Mouse (Mus musculus) hindbrain, postnatal 0 days (tissue): ENCODE measurements around the gene Hpse. TPM values are rescaled to one million over a fixed set of nuclear protein-coding genes. Genes with fewer than 3 reads are reported as not detected.

Experiments used
- ATAC-seq: fragments of 200-750 bp; cut with Nextera tagmentation; 2 replicates; pipeline ENCODE4 v1.8.0; 2017; ENCODE audit warnings: mild to moderate bottlenecking, moderate TSS enrichment, moderate library complexity
- DNase-seq: peaks from one replicate; pipeline ENCODE4 v3.0.0-alpha.2; 2015; ENCODE audit warnings: low spot score
- H3K27ac ChIP-seq: fragments of 300-500 bp; sonication (generic); 2 replicates; pipeline ENCODE4 v1.5.1; 2014; ENCODE audit warnings: mild to moderate bottlenecking
- H3K27me3 ChIP-seq: fragments of 300-500 bp; sonication (generic); 2 replicates; pipeline ENCODE4 v1.6.1; 2014; ENCODE audit warnings: low read length, mixed read lengths; ENCODE audit not compliant: insufficient read depth
- H3K36me3 ChIP-seq: fragments of 300-500 bp; sonication (generic); 2 replicates; pipeline ENCODE4 v1.6.1; 2014; ENCODE audit warnings: low read length, mixed read lengths; ENCODE audit not compliant: insufficient read depth
- H3K4me1 ChIP-seq: fragments of 300-500 bp; sonication (generic); 2 replicates; pipeline ENCODE4 v1.6.1; 2014; ENCODE audit warnings: antibody characterized with exemption, low read length, mixed read lengths; ENCODE audit not compliant: insufficient read depth
- H3K4me2 ChIP-seq: fragments of 300-500 bp; sonication (generic); 2 replicates; pipeline ENCODE4 v1.6.1; 2014; ENCODE audit warnings: low read depth, mild to moderate bottlenecking, low read length, moderate library complexity, mixed read lengths
- H3K4me3 ChIP-seq: fragments of 300-500 bp; sonication (generic); 2 replicates; pipeline ENCODE4 v1.5.1; 2014; ENCODE audit warnings: low read length
- H3K9ac ChIP-seq: fragments of 300-500 bp; sonication (generic); replicated peaks from 2 replicates; pipeline ENCODE4 v1.6.1; 2014; ENCODE audit warnings: mild to moderate bottlenecking, low read length, moderate library complexity, mixed read lengths
- H3K9me3 ChIP-seq: fragments of 300-500 bp; sonication (generic); 2 replicates; pipeline ENCODE4 v1.6.1; 2016; ENCODE audit warnings: low read length, mixed read lengths
- CTCF ChIP-seq: IDR thresholded peaks from 2 replicates; pipeline ENCODE4 v1.5.1; 2016; ENCODE audit warnings: antibody characterized with exemption, control low read depth, low read depth
- WGBS: fragments of 180-500 bp; shearing (Covaris S2); extraction: QIAGEN DNeasy Blood & Tissue Kit; methylation state at CpG from one replicate; pipeline ENCODE4 v1.1.7; 2014; 5-methylcytosine and 5-hydroxymethylcytosine counted together
- polyA plus RNA-seq: library from polyadenylated mRNA; unstranded; fragments of >200 nt; fragmentation: Nextera tagmentation; extraction: Ambion mirVana; gene quantifications from 2 replicates; pipeline ENCODE4 v1.2.1, GENCODE M21; 2015
- total RNA-seq: library from RNA; depleted of rRNA; stranded (reverse); fragments of >200 nt; gene quantifications from 2 replicates; pipeline ENCODE4 v1.2.3, GENCODE M21; 2014; rRNA removed

Hpse gene
- total RNA-seq (1.3 and 1.7 TPM in 2 replicates), polyA plus RNA-seq (0.79 and 0.91 TPM in 2 replicates)

- H3K9ac ChIP-seq: peak within 1 kb of the TSS; percentile 44
- H3K27ac ChIP-seq: no peak within 1 kb of the TSS
- H3K4me3 ChIP-seq: peak within 1 kb of the TSS; percentile 45
- H3K27me3 ChIP-seq: peaks cover 6% of the 10 kb centered on the region; the same call in 1 of the 2 replicates
- no peaks in the 10 kb centered on the region for H3K9me3 ChIP-seq
- H3K4me2 ChIP-seq: peak within 1 kb of the TSS; percentile 96
- under 1% methylated on average over 51 of the region's 56 CpGs for WGBS
- DNase-seq (peak; percentile 11), ATAC-seq (peak; percentile 69)
- no peaks in the 10 kb centered on the region for H3K36me3 ChIP-seq
- no peak for TF ChIP-seq CTCF
- H3K4me1 ChIP-seq: 0 out of 2 replicates have a peak, but pooled peaks cover 5% of the 10 kb centered on the region
Observed at GRCm38 (mm10) chr5:100719235-100720088, at the start of gene Hpse. Gene Hpse, minus strand, starts transcription at chr5:100719716.

- Histone ChIP-seq H3K36me3 (peaks cover 70% of the 10 kb centered on the region), H3K27me3 (no peaks in the 10 kb centered on the region), H3K4me2 (no peak overlapping the region), H3K27ac (no peak overlapping the region), H3K9me3 (no peaks in the 10 kb centered on the region), H3K9ac (no peak overlapping the region), H3K4me3 (no peak overlapping the region), H3K4me1 (no peaks in the 10 kb centered on the region)
- ATAC-seq (no peak), DNase-seq (no peak)
- WGBS: 96% methylated on average over 7 of the region's 7 CpGs
- TF ChIP-seq CTCF: no peak
Observed at GRCm38 (mm10) chr5:100766026-100766425, 46.5 kb upstream of the Hpse start.

GRCm38 (mm10) chr5:100761736-100762135, 42.2 kb upstream of the Hpse start:
- Histone ChIP-seq H3K27me3 (no peaks in the 10 kb centered on the region), H3K27ac (no peak overlapping the region), H3K4me2 (no peak overlapping the region), H3K9ac (no peak overlapping the region), H3K4me1 (no peaks in the 10 kb centered on the region), H3K36me3 (peaks cover 30% of the 10 kb centered on the region), H3K9me3 (no peaks in the 10 kb centered on the region), H3K4me3 (no peak overlapping the region)
- no peak for ATAC-seq
- DNase-seq: no peak
- no peak for TF ChIP-seq CTCF
- 92% methylated on average over 7 of the region's 7 CpGs for WGBS

GRCm38 (mm10) chr5:100760049-100760663, 40.6 kb upstream of the Hpse start:
- no peaks in the 10 kb centered on the region for H3K9me3 ChIP-seq
- no peak overlapping the region for H3K4me2 ChIP-seq
- DNase-seq (no peak), ATAC-seq (0 out of 2 replicates have a peak, but pooled peaks have one; percentile 24)
- H3K4me1 ChIP-seq: no peaks in the 10 kb centered on the region
- H3K27me3 ChIP-seq: no peaks in the 10 kb centered on the region
- no peak overlapping the region for H3K9ac ChIP-seq
- H3K27ac ChIP-seq: no peak overlapping the region
- H3K4me3 ChIP-seq: no peak overlapping the region
- no peak for TF ChIP-seq CTCF
- H3K36me3 ChIP-seq: peaks cover 25% of the 10 kb centered on the region
- WGBS: 81% methylated on average over 10 of the region's 10 CpGs

GRCm38 (mm10) chr5:100758121-100758520, 38.6 kb upstream of the Hpse start:
- Histone ChIP-seq H3K27me3 (no peaks in the 10 kb centered on the region), H3K9me3 (no peaks in the 10 kb centered on the region), H3K36me3 (peaks cover 11% of the 10 kb centered on the region; the same call in 1 of the 2 replicates), H3K4me3 (no peak overlapping the region), H3K9ac (no peak overlapping the region), H3K27ac (no peak overlapping the region), H3K4me1 (no peaks in the 10 kb centered on the region), H3K4me2 (no peak overlapping the region)
- DNase-seq (no peak), ATAC-seq (no peak)
- TF ChIP-seq CTCF: no peak
- 88% methylated on average over 5 of the region's 5 CpGs for WGBS

GRCm38 (mm10) chr5:100753407-100753806, 33.9 kb upstream of the Hpse start:
- no peak overlapping the region for H3K9ac ChIP-seq
- no peak for TF ChIP-seq CTCF
- no peaks in the 10 kb centered on the region for H3K9me3 ChIP-seq
- H3K4me2 ChIP-seq: no peak overlapping the region
- H3K4me3 ChIP-seq: no peak overlapping the region
- ATAC-seq: no peak
- H3K4me1 ChIP-seq: no peaks in the 10 kb centered on the region
- no peak overlapping the region for H3K27ac ChIP-seq
- no peaks in the 10 kb centered on the region for H3K36me3 ChIP-seq
- WGBS: 34% methylated on average over 7 of the region's 7 CpGs
- DNase-seq: peak; percentile 20
- H3K27me3 ChIP-seq: no peaks in the 10 kb centered on the region

- H3K4me1 ChIP-seq: no peaks in the 10 kb centered on the region
- 33% methylated on average over 4 of the region's 4 CpGs for WGBS
- H3K4me3 ChIP-seq: no peak overlapping the region
- no peaks in the 10 kb centered on the region for H3K36me3 ChIP-seq
- peak; percentile 66; the same call in 1 of the 2 replicates for ATAC-seq
- H3K4me2 ChIP-seq: no peak overlapping the region
- no peaks in the 10 kb centered on the region for H3K9me3 ChIP-seq
- peak; percentile 24 for DNase-seq
- H3K27me3 ChIP-seq: no peaks in the 10 kb centered on the region
- no peak overlapping the region for H3K9ac ChIP-seq
- no peak for TF ChIP-seq CTCF
- H3K27ac ChIP-seq: no peak overlapping the region
Observed at GRCm38 (mm10) chr5:100751655-100752054, 32.1 kb upstream of the Hpse start.
